Mouse (Mus musculus) ovary, adult 18-20 months (tissue): ENCODE results near the gene Prkcg.
"Not testable (repeated sequence)": the region's sequence is repeated elsewhere in the genome, so short reads cannot be mapped to it uniquely, and the experiment has no call there.

Experiments
- DNase-seq: peaks from one replicate; pipeline ENCODE4 v3.0.0; 2022; ENCODE audit warnings: low spot score, mixed read lengths

Gene Prkcg

GRCm38 (mm10) chr7:3290257-3291033, 1.5 kb downstream of the Prkcg start:
- peak; percentile 96 for DNase-seq

- no peak for DNase-seq
Measured at GRCm38 (mm10) chr7:3291197-3291596, 2.2 kb downstream of the Prkcg start.

- no peak for DNase-seq
Measured at GRCm38 (mm10) chr7:3291764-3292163, 2.8 kb downstream of the Prkcg start.

- not testable (repeated sequence) for DNase-seq
Measured at GRCm38 (mm10) chr7:3292271-3292670, 3.3 kb downstream of the Prkcg start.

GRCm38 (mm10) chr7:3292791-3293190, 3.8 kb downstream of the Prkcg start:
- DNase-seq = peak; percentile 93

- no peak for DNase-seq
Measured at GRCm38 (mm10) chr7:3294794-3295193, 5.8 kb downstream of the Prkcg start.

- DNase-seq = no peak
Measured at GRCm38 (mm10) chr7:3295321-3296110, 6.5 kb downstream of the Prkcg start.

GRCm38 (mm10) chr7:3296711-3297110, 7.7 kb downstream of the Prkcg start:
- no peak for DNase-seq

- no peak for DNase-seq
Measured at GRCm38 (mm10) chr7:3299941-3300617, 11.1 kb downstream of the Prkcg start.

- DNase-seq = no peak
Measured at GRCm38 (mm10) chr7:3300891-3301627, 12.1 kb downstream of the Prkcg start.

GRCm38 (mm10) chr7:3301628-3302555, 12.9 kb downstream of the Prkcg start:
- no peak for DNase-seq

- DNase-seq = no peak
Measured at GRCm38 (mm10) chr7:3302556-3303275, 13.7 kb downstream of the Prkcg start.

GRCm38 (mm10) chr7:3303276-3303781, 14.3 kb downstream of the Prkcg start:
- DNase-seq = no peak

- no peak for DNase-seq
Measured at GRCm38 (mm10) chr7:3303789-3304188, 14.8 kb downstream of the Prkcg start.

GRCm38 (mm10) chr7:3304298-3304697, 15.3 kb downstream of the Prkcg start:
- no peak for DNase-seq

GRCm38 (mm10) chr7:3306400-3306799, 17.4 kb downstream of the Prkcg start:
- no peak for DNase-seq

GRCm38 (mm10) chr7:3308646-3309045, 19.7 kb downstream of the Prkcg start:
- DNase-seq = no peak

GRCm38 (mm10) chr7:3310233-3310632, 21.3 kb downstream of the Prkcg start:
- DNase-seq = no peak

- no peak for DNase-seq
Measured at GRCm38 (mm10) chr7:3313571-3313970, 24.6 kb downstream of the Prkcg start.

- DNase-seq = no peak
Measured at GRCm38 (mm10) chr7:3314121-3314520, 25.1 kb downstream of the Prkcg start.
